Mouse (Mus musculus) E14TG2a.4 (cell line): ENCODE data around the gene Gm1604a.
"Not testable (repeated sequence)": the region's sequence is repeated elsewhere in the genome, so short reads cannot be mapped to it uniquely, and the experiment has no call there.

ENCODE experiments used
- H3K27me3 ChIP-seq: 2 replicates; pipeline ENCODE4 v1.6.1; 2014; ENCODE audit warnings: low read length, control low read depth; ENCODE audit not compliant: insufficient read depth
- H3K36me3 ChIP-seq: 2 replicates; pipeline ENCODE4 v1.6.1; 2014; ENCODE audit warnings: low read length, control low read depth; ENCODE audit not compliant: insufficient read depth
- H3K4me1 ChIP-seq: replicated peaks from 2 replicates; pipeline ENCODE4 v1.6.1; 2014; ENCODE audit warnings: low read depth, low read length, control low read depth
- H3K4me3 ChIP-seq: replicated peaks from 2 replicates; pipeline ENCODE4 v1.5.1; 2014; ENCODE audit warnings: mild to moderate bottlenecking, low read length
- H3K9me3 ChIP-seq: 2 replicates; pipeline ENCODE4 v1.6.1; 2014; ENCODE audit warnings: low read length, control low read depth

Gene Gm1604a

GRCm38 (mm10) chr17:7014190-7014589, 11.2 kb upstream of the Gm1604a start:
- not testable (repeated sequence) for H3K4me3 ChIP-seq, H3K36me3 ChIP-seq, H3K27me3 ChIP-seq, H3K4me1 ChIP-seq, H3K9me3 ChIP-seq

- not testable (repeated sequence) for H3K27me3 ChIP-seq, H3K4me1 ChIP-seq, H3K4me3 ChIP-seq, H3K36me3 ChIP-seq, H3K9me3 ChIP-seq
Measured at GRCm38 (mm10) chr17:7025764-7026346, 487 bp downstream of the Gm1604a start.

GRCm38 (mm10) chr17:7030204-7030603, 4.8 kb downstream of the Gm1604a start:
- H3K4me1 ChIP-seq, H3K4me3 ChIP-seq, H3K36me3 ChIP-seq, H3K9me3 ChIP-seq, H3K27me3 ChIP-seq: not testable (repeated sequence)

- H3K27me3 ChIP-seq, H3K4me1 ChIP-seq, H3K36me3 ChIP-seq, H3K4me3 ChIP-seq, H3K9me3 ChIP-seq: not testable (repeated sequence)
Measured at GRCm38 (mm10) chr17:7030622-7031174, 5.3 kb downstream of the Gm1604a start.

GRCm38 (mm10) chr17:7033192-7034166, 8.1 kb downstream of the Gm1604a start:
- not testable (repeated sequence) for H3K36me3 ChIP-seq

GRCm38 (mm10) chr17:7068997-7069539, 43.7 kb downstream of the Gm1604a start:
- H3K36me3 ChIP-seq, H3K4me1 ChIP-seq, H3K27me3 ChIP-seq, H3K9me3 ChIP-seq, H3K4me3 ChIP-seq: not testable (repeated sequence)

More at GRCm38 (mm10) chr17:7033192-7034166, 8.1 kb downstream of the Gm1604a start:
- not testable (repeated sequence) for H3K4me3 ChIP-seq, H3K27me3 ChIP-seq, H3K4me1 ChIP-seq, H3K9me3 ChIP-seq

- not testable (repeated sequence) for H3K4me3 ChIP-seq, H3K27me3 ChIP-seq, H3K4me1 ChIP-seq, H3K9me3 ChIP-seq, H3K36me3 ChIP-seq
Measured at GRCm38 (mm10) chr17:7069561-7070240, 44.3 kb downstream of the Gm1604a start.

GRCm38 (mm10) chr17:7074494-7074893, 49.1 kb downstream of the Gm1604a start:
- H3K9me3 ChIP-seq, H3K4me1 ChIP-seq, H3K4me3 ChIP-seq, H3K27me3 ChIP-seq, H3K36me3 ChIP-seq: not testable (repeated sequence)

GRCm38 (mm10) chr17:7075519-7075918, 50.2 kb downstream of the Gm1604a start:
- H3K4me1 ChIP-seq, H3K36me3 ChIP-seq, H3K4me3 ChIP-seq, H3K27me3 ChIP-seq, H3K9me3 ChIP-seq: not testable (repeated sequence)

GRCm38 (mm10) chr17:7079558-7079957, 54.2 kb downstream of the Gm1604a start:
- not testable (repeated sequence) for H3K9me3 ChIP-seq, H3K27me3 ChIP-seq, H3K4me1 ChIP-seq, H3K36me3 ChIP-seq, H3K4me3 ChIP-seq

GRCm38 (mm10) chr17:7084523-7084922, 59.2 kb downstream of the Gm1604a start:
- H3K4me3 ChIP-seq: not testable (repeated sequence)

GRCm38 (mm10) chr17:7085469-7086168, 60.3 kb downstream of the Gm1604a start:
- H3K4me3 ChIP-seq, H3K9me3 ChIP-seq, H3K27me3 ChIP-seq, H3K4me1 ChIP-seq, H3K36me3 ChIP-seq: not testable (repeated sequence)

More at GRCm38 (mm10) chr17:7084523-7084922, 59.2 kb downstream of the Gm1604a start:
- H3K27me3 ChIP-seq, H3K4me1 ChIP-seq, H3K36me3 ChIP-seq, H3K9me3 ChIP-seq: not testable (repeated sequence)

- not testable (repeated sequence) for H3K36me3 ChIP-seq, H3K4me3 ChIP-seq, H3K9me3 ChIP-seq, H3K27me3 ChIP-seq, H3K4me1 ChIP-seq
Measured at GRCm38 (mm10) chr17:7086836-7087235, 61.5 kb downstream of the Gm1604a start.
